Mouse (Mus musculus) lung, embryonic 16.5 days (tissue): ENCODE results near the gene Pigm. TPM values are rescaled to one million over a fixed set of nuclear protein-coding genes. Genes with fewer than 3 reads are reported as not detected.
A peak's percentile ranks its signal among the peaks of the same experiment; 100 is the strongest.

Source experiments
- ATAC-seq: fragments of 200-750 bp; cut with Nextera tagmentation; 2 replicates; pipeline ENCODE4 v1.8.0; 2017; ENCODE audit warnings: low read depth, mild to moderate bottlenecking, moderate library complexity
- H3K27ac ChIP-seq: fragments of 300-500 bp; sonication (generic); 2 replicates; pipeline ENCODE4 v1.5.1; 2014; ENCODE audit warnings: mild to moderate bottlenecking, control low read depth, low read length
- H3K27me3 ChIP-seq: fragments of 300-500 bp; sonication (generic); 2 replicates; pipeline ENCODE4 v1.6.1; 2014; ENCODE audit warnings: low read depth, low read length, mixed read lengths; ENCODE audit not compliant: control insufficient read depth, insufficient read depth
- H3K36me3 ChIP-seq: fragments of 300-500 bp; sonication (generic); 2 replicates; pipeline ENCODE4 v1.6.1; 2014; ENCODE audit warnings: low read length; ENCODE audit not compliant: control insufficient read depth, insufficient read depth
- H3K4me1 ChIP-seq: fragments of 300-500 bp; sonication (generic); replicated peaks from 2 replicates; pipeline ENCODE4 v1.6.1; 2014; ENCODE audit warnings: low read length, mixed read lengths; ENCODE audit not compliant: control insufficient read depth, insufficient read depth
- H3K4me2 ChIP-seq: fragments of 300-500 bp; sonication (generic); 2 replicates; pipeline ENCODE4 v1.6.1; 2014; ENCODE audit warnings: low read depth, low read length, control low read depth
- H3K4me3 ChIP-seq: fragments of 300-500 bp; sonication (generic); 2 replicates; pipeline ENCODE4 v1.5.1; 2014; ENCODE audit warnings: mild to moderate bottlenecking, low read length, control low read depth
- H3K9ac ChIP-seq: fragments of 300-500 bp; sonication (generic); 2 replicates; pipeline ENCODE4 v1.6.1; 2014; ENCODE audit warnings: low read length, control low read depth
- H3K9me3 ChIP-seq: fragments of 300-500 bp; sonication (generic); 2 replicates; pipeline ENCODE4 v1.6.1; 2016; ENCODE audit warnings: low read length; ENCODE audit not compliant: control insufficient read depth
- WGBS: fragments of 180-500 bp; shearing (Covaris S2); extraction: QIAGEN DNeasy Blood & Tissue Kit; methylation state at CpG from one replicate; pipeline ENCODE4 v1.1.7; 2014; 5-methylcytosine and 5-hydroxymethylcytosine counted together
- polyA plus RNA-seq: library from polyadenylated mRNA; unstranded; fragments of >200 nt; fragmentation: Nextera tagmentation; extraction: Ambion mirVana; gene quantifications from 2 replicates; pipeline ENCODE4 v1.2.1, GENCODE M21; 2015

The Pigm gene
- polyA plus RNA-seq, 1 experiment from 2014 or later, result 6.2 TPM

DNA sequence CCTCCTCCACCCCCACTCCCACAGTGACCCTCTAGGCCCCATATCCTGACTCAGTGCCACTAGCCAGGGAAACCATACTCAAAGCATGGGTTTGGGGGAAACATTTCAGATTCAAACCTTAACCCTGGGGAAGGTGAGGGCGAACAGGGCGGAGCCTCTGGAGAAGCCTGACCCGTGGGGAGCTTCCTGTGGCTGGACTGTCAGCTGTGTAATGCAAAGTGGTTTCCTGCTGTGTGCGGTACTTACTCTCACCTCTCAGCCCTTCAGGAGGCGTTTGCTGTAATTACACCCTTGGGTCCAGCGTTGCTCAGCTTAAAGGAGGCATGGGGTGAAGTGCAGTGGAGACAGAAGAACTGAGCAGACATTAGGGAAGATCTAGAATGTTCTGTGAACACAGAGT, 41.8 kb downstream of the Pigm start:
- Histone ChIP-seq H3K9ac (no peak overlapping the region), H3K9me3 (no peaks in the 10 kb centered on the region), H3K4me2 (no peak overlapping the region), H3K4me1 (no peaks in the 10 kb centered on the region), H3K4me3 (no peak overlapping the region), H3K27ac (no peak overlapping the region), H3K27me3 (no peaks in the 10 kb centered on the region), H3K36me3 (no peaks in the 10 kb centered on the region)
- ATAC-seq, result no peak
- WGBS, result 22% methylated on average over 6 of the region's 6 CpGs

DNA sequence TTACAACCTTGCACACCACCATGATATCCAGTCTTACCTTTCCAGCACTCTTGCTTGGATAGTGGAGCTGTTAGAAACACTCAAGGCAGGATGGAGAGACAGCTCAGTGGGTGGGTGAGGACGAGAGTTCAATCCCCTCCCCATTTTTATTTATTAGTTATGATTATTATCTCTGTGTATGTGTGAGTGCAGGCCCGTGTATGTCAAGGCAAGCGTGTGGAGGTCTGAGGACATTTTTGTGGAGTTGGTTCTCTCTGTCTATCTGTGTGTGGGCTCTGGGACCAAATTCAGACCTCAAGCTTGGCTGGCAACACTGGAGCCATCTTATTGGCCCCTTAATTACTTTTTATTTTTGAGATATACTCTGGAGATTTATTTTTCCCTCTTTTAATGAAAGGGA, 42.3 kb downstream of the Pigm start:
- Histone ChIP-seq H3K27me3 (no peaks in the 10 kb centered on the region), H3K4me3 (no peak overlapping the region), H3K36me3 (no peaks in the 10 kb centered on the region), H3K4me2 (no peak overlapping the region), H3K27ac (no peak overlapping the region), H3K4me1 (no peaks in the 10 kb centered on the region), H3K9me3 (no peaks in the 10 kb centered on the region), H3K9ac (no peak overlapping the region)
- 54% methylated on average over 3 of the region's 3 CpGs for WGBS
- ATAC-seq, result no peak

DNA sequence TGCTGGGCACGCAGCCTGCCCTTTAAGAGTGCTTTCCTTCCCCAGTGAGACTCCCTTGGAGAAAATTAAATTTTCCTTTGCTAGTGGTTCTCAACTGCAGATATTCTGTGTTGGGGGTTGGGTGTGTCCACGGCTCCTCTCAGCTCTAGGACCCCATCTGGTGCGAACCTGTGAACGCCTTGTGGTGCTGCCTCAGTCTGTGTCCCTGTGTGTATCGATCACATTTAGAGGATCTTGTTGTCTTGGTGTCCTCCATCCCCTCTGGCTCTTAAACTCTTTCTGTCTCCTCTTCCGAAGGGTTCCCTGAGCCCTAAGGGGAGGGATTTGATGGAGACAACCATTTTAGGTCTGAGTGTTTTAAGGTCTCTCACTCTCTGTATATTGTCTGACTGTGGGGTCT, 43.8 kb downstream of the Pigm start:
- Histone ChIP-seq H3K27ac (no peak overlapping the region), H3K27me3 (no peaks in the 10 kb centered on the region), H3K4me3 (no peak overlapping the region), H3K9ac (no peak overlapping the region), H3K4me1 (no peaks in the 10 kb centered on the region), H3K36me3 (no peaks in the 10 kb centered on the region), H3K9me3 (no peaks in the 10 kb centered on the region), H3K4me2 (no peak overlapping the region)
- 79% methylated on average over 6 of the region's 6 CpGs for WGBS
- no peak for ATAC-seq

DNA sequence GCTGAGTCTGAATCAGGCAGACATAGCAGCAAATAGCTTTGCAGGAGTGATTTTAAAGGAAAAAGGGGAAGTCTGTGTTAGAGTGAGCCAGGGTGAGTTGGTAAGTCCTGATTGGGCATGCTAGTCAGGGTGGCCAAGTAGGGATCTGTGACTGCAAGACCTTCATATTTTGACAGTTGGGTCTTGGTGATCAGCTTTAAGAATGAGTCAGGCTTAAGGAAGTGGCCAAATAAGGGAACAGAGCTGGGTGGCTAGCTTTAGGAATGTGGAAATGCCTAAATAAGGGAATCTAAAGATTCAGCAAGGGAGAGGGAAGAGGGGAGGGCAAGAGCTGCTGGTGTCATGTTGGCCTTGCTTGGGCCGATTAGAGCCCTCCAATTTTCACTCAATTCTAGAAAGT, 47.0 kb downstream of the Pigm start:
- no peaks in the 10 kb centered on the region for H3K27me3 ChIP-seq
- H3K36me3 ChIP-seq, result no peaks in the 10 kb centered on the region
- no peak overlapping the region for H3K9ac ChIP-seq
- H3K4me1 ChIP-seq, result no peaks in the 10 kb centered on the region
- peak; percentile 34; the same call in 1 of the 2 replicates for ATAC-seq
- H3K27ac ChIP-seq, result no peak overlapping the region
- 11% methylated on average over 1 of the region's 1 CpGs for WGBS
- no peaks in the 10 kb centered on the region for H3K9me3 ChIP-seq
- H3K4me3 ChIP-seq, result no peak overlapping the region
- H3K4me2 ChIP-seq, result no peak overlapping the region

DNA sequence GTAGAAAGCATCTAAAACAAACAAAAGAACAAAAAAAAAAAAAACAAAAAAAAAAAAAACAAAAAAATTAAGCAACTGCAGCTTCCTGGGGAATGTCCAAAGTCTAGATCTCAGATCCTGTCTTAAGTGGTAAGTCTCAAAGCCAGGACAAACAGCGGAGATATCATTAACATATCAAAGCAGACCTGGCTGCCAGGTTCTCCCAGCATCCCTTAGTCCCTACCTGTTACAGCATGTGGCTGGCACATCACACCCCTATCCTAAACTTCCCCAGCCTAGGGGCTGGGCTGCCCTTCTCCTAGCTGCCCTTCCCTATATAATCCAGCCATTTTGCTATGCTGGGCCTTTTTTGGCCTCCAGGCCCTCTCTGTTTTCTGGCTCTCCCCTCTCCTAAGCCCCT, 50.1 kb downstream of the Pigm start:
- no peak overlapping the region for H3K4me2 ChIP-seq
- no peak overlapping the region for H3K27ac ChIP-seq
- no peak for ATAC-seq
- H3K27me3 ChIP-seq, result no peaks in the 10 kb centered on the region
- H3K9me3 ChIP-seq, result no peaks in the 10 kb centered on the region
- H3K4me1 ChIP-seq, result peaks cover under 1% of the 10 kb centered on the region; the same call in 1 of the 2 replicates
- no peak overlapping the region for H3K9ac ChIP-seq
- WGBS, result 58% methylated on average over 1 of the region's 1 CpGs
- H3K36me3 ChIP-seq, result no peaks in the 10 kb centered on the region
- H3K4me3 ChIP-seq, result no peak overlapping the region

DNA sequence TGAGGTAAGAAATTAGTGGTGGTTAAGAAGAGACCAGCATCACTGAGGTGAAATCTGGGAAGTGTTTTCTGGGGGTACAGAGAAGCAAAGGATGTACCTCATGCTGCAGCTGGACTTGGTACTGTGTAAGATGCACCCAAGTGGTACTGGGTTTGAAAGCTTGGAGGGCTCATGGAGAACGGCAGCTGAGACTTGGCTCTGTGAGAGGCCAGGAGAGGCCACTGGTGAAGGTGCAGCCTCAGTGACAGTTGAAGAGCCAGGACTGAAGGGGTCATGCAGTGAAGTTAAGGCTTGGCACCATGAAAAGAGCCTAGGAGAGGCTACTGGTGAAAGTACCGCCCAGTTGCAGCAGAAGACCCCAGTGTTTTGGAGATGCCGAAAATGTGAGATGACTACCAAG, 51.5 kb downstream of the Pigm start:
- H3K27me3 ChIP-seq, result no peaks in the 10 kb centered on the region
- H3K9ac ChIP-seq, result no peak overlapping the region
- no peak overlapping the region for H3K4me2 ChIP-seq
- 79% methylated on average over 3 of the region's 3 CpGs for WGBS
- no peaks in the 10 kb centered on the region for H3K9me3 ChIP-seq
- H3K4me1 ChIP-seq, result peaks cover 14% of the 10 kb centered on the region
- no peak overlapping the region for H3K27ac ChIP-seq
- no peak overlapping the region for H3K4me3 ChIP-seq
- ATAC-seq, result no peak
- H3K36me3 ChIP-seq, result no peaks in the 10 kb centered on the region

DNA sequence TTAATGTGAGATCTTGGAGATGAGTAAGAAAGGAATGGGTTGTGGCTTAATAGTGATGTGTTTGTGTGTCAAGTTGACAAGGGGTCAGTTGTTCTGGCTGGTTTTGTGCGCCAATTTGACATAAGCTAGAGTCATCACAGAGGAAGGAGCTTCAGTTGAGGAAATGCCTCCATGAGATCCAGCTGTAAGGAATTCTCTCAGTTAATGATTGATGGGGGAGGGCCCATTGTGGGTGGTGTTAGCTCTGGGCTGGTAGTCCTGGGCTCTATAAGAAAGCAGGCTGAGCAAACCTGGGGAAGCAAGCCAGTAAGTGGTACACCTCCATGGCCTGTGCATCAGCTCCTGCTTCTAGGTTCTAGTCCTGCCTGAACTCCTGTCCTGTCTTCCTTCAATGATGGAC, 52.3 kb downstream of the Pigm start:
- Histone ChIP-seq H3K36me3 (no peaks in the 10 kb centered on the region), H3K9ac (no peak overlapping the region), H3K4me3 (no peak overlapping the region), H3K27me3 (no peaks in the 10 kb centered on the region), H3K4me1 (peaks cover 14% of the 10 kb centered on the region), H3K9me3 (no peaks in the 10 kb centered on the region), H3K4me2 (no peak overlapping the region), H3K27ac (no peak overlapping the region)
- 68% methylated on average over 1 of the region's 1 CpGs for WGBS
- no peak for ATAC-seq

DNA sequence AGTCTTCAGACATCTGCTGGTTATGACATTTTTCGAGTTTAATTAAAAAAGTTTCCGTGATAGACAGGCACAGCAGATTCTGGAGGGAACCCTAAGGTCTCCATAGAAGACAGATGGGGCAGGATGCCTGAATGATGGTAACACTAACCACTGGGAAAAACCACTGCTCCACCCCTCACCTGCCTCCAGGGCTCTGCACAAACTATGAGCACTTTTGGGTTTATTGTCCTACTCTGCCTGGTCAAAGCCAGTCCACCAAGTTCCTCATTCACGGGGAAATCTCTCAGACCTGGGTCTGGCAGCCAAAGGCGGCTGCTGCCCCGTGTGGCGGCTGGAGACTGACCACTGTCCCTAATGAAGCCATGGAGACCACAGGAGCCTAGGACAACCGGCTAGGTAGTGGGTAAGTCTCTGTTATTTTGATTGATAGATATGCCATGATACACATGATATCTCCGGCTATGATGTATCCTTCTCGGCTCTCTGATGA, 54.4 kb downstream of the Pigm start:
- H3K27me3 ChIP-seq, result no peaks in the 10 kb centered on the region
- no peaks in the 10 kb centered on the region for H3K9me3 ChIP-seq
- ATAC-seq, result no peak
- no peaks in the 10 kb centered on the region for H3K36me3 ChIP-seq
- H3K4me2 ChIP-seq, result no peak overlapping the region
- no peak overlapping the region for H3K9ac ChIP-seq
- no peak overlapping the region for H3K4me3 ChIP-seq
- 49% methylated on average over 9 of the region's 9 CpGs for WGBS
- peaks cover 14% of the 10 kb centered on the region for H3K4me1 ChIP-seq
- H3K27ac ChIP-seq, result no peak overlapping the region

DNA sequence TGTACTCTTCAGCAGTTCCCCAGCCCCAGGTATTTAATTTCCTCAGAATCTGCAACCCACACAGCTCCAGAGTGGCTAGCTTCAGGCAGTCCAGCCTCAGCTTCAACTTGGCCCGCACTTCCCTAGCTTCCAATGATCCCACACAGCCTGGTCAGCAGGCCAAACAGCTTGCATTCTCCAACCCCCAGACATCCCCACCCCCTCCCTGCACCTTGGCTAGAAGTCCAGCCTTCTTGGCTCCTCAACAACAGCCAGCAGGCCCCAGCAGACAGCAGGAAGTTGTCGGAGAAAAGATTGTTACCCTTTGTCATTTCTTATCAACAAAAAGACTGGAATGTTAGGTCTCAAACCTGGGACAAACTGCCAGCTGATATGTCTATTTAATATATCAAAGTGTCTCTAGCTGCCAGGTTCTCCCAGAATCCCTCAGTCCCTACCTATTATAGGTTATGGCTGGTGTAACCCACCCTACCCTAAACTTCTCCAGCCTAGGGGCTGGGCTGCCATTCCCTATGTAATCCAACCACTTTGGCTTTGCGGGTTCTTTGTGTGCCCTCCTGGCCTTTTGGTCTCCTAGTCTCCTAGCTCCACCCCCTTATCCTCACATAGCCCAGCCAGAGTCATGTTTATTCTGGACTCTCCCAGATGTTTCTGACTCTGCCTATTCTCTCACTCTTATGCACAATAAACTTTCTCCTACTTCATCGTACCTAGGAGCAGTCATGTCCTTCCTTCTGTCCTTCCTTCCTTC, 55.7 kb downstream of the Pigm start:
- no peaks in the 10 kb centered on the region for H3K27me3 ChIP-seq
- peaks cover 14% of the 10 kb centered on the region for H3K4me1 ChIP-seq
- H3K4me2 ChIP-seq, result no peak overlapping the region
- WGBS, result 12% methylated on average over 4 of the region's 4 CpGs
- peak; percentile 80 for ATAC-seq
- no peaks in the 10 kb centered on the region for H3K9me3 ChIP-seq
- no peaks in the 10 kb centered on the region for H3K36me3 ChIP-seq
- H3K9ac ChIP-seq, result no peak overlapping the region
- peak overlapping the region; percentile 19; the same call in 1 of the 2 replicates for H3K27ac ChIP-seq
- no peak overlapping the region for H3K4me3 ChIP-seq
